8 mouse cellular contexts compared by ENCODE assay signal in the genomic region with DNA sequence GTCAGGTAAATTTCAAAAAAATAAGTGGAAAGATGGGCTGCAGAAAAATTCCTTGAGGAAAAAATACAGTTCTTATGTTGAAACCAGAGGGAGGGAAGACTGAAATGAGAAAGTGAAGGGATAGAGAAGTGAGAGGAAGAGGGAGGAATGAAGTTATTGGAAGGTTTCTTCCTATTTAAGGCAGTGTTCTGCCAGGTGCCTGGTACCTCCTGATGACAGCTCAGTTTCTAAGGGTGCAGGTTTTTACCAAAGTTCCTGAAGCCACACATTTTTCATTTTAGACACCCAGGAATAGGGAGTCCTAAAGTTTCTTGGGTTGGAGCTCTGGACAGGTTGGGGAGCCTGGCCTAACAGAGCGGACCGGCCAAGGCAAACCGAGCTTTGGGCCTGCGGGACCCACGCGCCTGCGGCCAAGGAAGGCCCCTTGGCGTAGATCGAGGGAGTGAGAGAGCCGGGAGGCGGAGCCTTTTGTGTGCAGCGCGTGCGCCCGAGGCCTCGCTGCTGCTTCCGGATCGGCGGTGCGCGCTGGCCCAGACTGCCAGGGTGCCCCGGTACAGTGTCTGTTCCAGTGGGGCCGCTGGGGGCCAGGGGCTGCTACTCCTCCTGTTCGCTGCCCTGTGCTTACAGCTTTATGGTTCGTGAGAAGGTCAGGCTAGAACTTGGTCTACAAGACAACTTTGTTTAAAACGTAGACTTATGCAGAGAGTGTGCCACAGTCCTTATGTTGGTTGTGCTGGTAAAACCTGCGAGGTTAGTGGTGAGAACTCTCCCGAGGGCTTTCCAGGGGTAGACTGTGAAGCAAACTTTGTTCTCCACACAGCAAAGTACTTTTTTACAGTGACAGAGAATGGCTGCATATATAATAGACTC. TPM values are rescaled to one million over a fixed set of nuclear protein-coding genes. Genes with fewer than 3 reads are reported as not detected.
A peak's percentile ranks its signal among the peaks of the same experiment; 100 is the strongest.
DNase-seq lines count a peak whose midpoint lies in the region; ATAC-seq and TF ChIP-seq lines count a peak whose summit lies in the region.

No protein-coding gene starts in this region.

- DNase-seq in 3134 (ENCODE audit: extremely low read depth, insufficient read length, low spot score), result peak; percentile 87
- peak; percentile 84 for DNase-seq in T-cell, adult 2 months (ENCODE audit: low spot score)
- DNase-seq in embryo, embryonic 11.5 days (ENCODE audit: low read depth, low spot score), result peak; percentile 54
- DNase-seq in heart, adult 18-20 months, result peak; percentile 85 to 87
- DNase-seq in kidney, adult 18-20 months, result peak; percentile 74
- peak; percentile 75 to 83 for DNase-seq in lung, adult 18-20 months
- peak; percentile 78 for DNase-seq in thymus, adult 2 months

- 3% methylated on average over 28 of the region's 28 CpGs for WGBS in neural tube, embryonic 14.5 days
- under 1% methylated on average over 28 of the region's 28 CpGs for WGBS in thymus, adult 2 months

- no peak for TF ChIP-seq CTCF in thymus, adult 2 months (IDR thresholded peaks at IDR 0.05; ENCODE audit: borderline replicate concordance, control insufficient read depth, extremely low read depth, insufficient read depth, low read length, poor library complexity)

- H3K27me3 ChIP-seq in neural tube, embryonic 14.5 days (ENCODE audit: control insufficient read depth, insufficient read depth, low read length), result no peaks in the 10 kb centered on the region
- H3K27me3 ChIP-seq in thymus, adult 2 months (ENCODE audit: control insufficient read depth, insufficient read depth, low read length), result no peaks in the 10 kb centered on the region

- peak overlapping the region; percentile 5; the same call in 1 of the 2 replicates for H3K9ac ChIP-seq in neural tube, embryonic 14.5 days (replicated peaks; ENCODE audit: low read depth, low read length)

- peaks cover 4% of the 10 kb centered on the region; the same call in 1 of the 2 replicates for H3K4me1 ChIP-seq in neural tube, embryonic 14.5 days (ENCODE audit: control insufficient read depth, insufficient read depth, low read length)
- H3K4me1 ChIP-seq in thymus, adult 2 months (replicated peaks; ENCODE audit: control insufficient read depth, insufficient read depth, low read length), result peaks cover 8% of the 10 kb centered on the region

- H3K36me3 ChIP-seq in neural tube, embryonic 14.5 days (ENCODE audit: control insufficient read depth, insufficient read depth, low read length), result no peaks in the 10 kb centered on the region
- no peaks in the 10 kb centered on the region for H3K36me3 ChIP-seq in thymus, adult 2 months (ENCODE audit: control insufficient read depth, insufficient read depth, low read length)

- ATAC-seq in neural tube, embryonic 14.5 days (ENCODE audit: low read depth), result peak; percentile 84

- TF ChIP-seq POLR2A in thymus, adult 2 months (IDR thresholded peaks at IDR 0.05; ENCODE audit: control insufficient read depth, extremely low read depth, insufficient read depth, low read length, poor library complexity), result 0 out of 2 replicates have a peak, but pooled peaks have one; percentile 25

- no peak overlapping the region for H3K27ac ChIP-seq in neural tube, embryonic 14.5 days (ENCODE audit: low read depth, low read length)
- H3K27ac ChIP-seq in thymus, adult 2 months (ENCODE audit: control insufficient read depth, insufficient read depth, low read length), result no peak overlapping the region

- no peaks in the 10 kb centered on the region for H3K9me3 ChIP-seq in neural tube, embryonic 14.5 days (ENCODE audit: control insufficient read depth, low read length)

- H3K4me3 ChIP-seq in neural tube, embryonic 14.5 days (ENCODE audit: low read depth, low read length), result peak overlapping the region; percentile 17
- peak overlapping the region; percentile 47 for H3K4me3 ChIP-seq in thymus, adult 2 months (ENCODE audit: control insufficient read depth, insufficient read depth, low read length)

- H3K4me2 ChIP-seq in neural tube, embryonic 14.5 days (ENCODE audit: low read depth, low read length), result peak overlapping the region; percentile 47

RNA-seq across cellular contexts. Expression of a gene that starts 19.5 kb away (rescaled TPM):
- total RNA-seq in heart, adult 18-20 months (2021), result 10 to 100 TPM; 36.5 to 41.9 TPM
- 46.1 and 49.1 TPM in 2 replicates for polyA plus RNA-seq in neural tube, embryonic 14.5 days (2014; fragmentation: Nextera tagmentation; extraction: Ambion mirVana)
- 22.5 and 23.4 TPM in 2 replicates for polyA plus RNA-seq in thymus, adult 2 months (2012; rRNA removed)
